Mouse (Mus musculus) CH12F3 (cell line): ENCODE results near the gene Znhit6.

Source experiments
- in situ Hi-C: fragments of 300-500 bp; cut with MboI; formaldehyde crosslinking; loops from 2 replicates; pipeline ENCODE4 v1.14.3; 2020; ENCODE audit warnings: low sequenced_read_pairs

The Znhit6 gene

DNA sequence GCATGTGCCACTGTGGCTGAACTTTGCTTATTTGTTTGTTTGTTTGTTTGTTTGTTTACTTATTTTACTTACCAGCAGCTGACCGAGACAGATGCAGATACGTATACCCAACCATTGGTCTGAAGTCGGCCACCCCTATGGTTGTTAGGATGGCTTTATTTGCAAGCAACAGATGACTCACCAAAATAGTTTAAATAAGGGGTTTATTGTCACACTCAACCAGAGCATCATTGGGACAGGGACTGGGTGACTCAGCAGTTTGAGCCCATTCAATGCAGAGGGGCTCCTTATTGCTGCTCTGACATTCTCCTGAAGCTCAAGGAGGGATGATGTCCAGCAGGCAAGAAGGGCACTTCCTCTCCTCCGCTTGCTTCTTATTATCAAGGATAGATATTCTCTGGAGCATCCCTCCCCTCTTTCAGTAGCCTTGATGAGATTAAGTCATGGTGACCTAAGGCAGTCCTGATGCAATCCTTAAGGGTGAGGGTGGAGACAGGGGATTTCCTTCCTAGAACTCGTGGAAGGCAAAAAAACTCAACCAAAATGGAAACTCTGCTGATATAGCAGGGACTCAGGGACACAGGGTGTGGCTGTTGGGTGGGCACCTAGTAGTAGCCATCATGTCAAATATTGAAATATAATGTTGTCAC is 65.2 kb downstream of the Znhit6 start:
- in situ Hi-C loops, result no loop called here

- in situ Hi-C loops, result no loop called here
These were observed 65.9 kb downstream of the Znhit6 start for GRCm38 (mm10) chr3:145641878-145642277.

DNA sequence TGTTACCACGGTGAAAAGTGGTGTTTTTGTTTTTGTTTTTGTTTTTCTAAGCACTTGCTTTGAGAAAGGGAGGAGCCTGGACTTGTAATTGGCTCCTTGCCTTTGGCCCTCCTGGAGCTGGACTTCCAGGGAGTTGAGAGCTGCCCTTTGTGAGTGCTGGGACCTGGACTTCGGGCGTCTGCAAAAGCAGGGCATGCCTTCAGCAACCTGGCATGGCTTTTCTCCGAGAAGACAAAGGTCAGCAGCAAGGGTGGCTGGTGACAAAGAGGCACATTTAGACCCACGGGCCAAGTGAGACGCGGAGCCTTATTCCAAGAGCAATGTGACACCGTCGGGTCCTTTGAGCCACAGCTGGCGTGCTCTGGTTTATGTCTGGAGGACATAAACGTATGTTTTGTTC is 66.9 kb downstream of the Znhit6 start:
- in situ Hi-C loops, result no loop called here

DNA sequence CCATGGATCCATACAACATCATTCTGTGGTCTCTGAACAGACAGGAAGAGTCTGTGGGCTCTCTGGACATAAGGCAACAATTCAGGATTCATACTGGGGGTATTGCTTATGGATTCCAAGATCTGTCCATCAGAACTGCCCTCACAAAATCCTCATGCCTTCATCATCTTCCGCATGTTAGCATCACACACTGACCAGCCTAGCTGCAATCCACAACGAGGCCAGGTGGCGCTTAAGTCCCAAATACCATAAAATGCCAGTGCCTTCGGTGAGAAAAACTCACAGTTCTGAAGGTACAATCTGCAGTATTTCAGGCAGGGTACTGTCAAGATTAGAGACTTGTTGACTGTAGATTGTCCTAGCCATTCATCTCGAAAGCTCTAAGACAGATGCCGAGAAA is 69.5 kb downstream of the Znhit6 start:
- in situ Hi-C loops, result no loop called here

GRCm38 (mm10) chr3:145646009-145646408 is 70.0 kb downstream of the Znhit6 start:
- in situ Hi-C loops, result no loop called here

DNA sequence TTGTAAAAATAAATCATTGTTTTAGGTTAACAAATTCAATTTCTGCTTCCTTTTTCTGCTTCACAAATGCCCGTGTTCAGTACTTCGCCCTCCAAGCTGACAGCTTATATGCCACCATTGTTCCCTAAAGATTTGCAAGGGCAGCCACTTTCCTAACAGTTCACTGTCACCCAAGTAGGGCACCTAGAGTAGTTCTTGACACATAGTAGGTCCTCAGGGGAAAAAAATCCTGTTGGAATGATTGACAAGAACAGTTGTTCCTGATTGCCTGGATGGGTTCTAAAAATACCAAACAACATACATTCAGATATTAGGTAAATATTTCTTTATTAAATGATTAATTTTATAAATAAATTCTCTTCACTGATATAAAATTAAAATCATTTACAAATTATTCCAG is 70.7 kb downstream of the Znhit6 start:
- in situ Hi-C loops, result no loop called here

DNA sequence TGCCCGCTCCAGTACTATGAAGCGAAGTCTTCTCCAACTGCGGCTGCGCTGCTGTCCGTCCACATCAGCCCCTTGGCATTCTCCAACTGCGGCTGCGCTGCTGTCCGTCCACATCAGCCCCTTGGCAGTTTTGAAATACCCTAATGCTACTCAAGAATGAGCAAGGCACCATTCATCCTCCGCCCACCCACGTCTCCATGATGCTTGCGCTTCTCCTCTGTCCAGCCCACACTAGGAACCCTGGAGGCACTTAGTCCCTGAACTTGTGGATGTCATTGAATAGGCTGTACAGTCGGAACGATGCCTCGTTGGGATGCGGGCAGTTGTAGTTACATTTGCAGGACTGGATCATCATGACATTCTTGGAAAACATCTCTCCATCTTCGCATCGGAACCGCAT is 71.4 kb downstream of the Znhit6 start:
- in situ Hi-C loops, result no loop called here

DNA sequence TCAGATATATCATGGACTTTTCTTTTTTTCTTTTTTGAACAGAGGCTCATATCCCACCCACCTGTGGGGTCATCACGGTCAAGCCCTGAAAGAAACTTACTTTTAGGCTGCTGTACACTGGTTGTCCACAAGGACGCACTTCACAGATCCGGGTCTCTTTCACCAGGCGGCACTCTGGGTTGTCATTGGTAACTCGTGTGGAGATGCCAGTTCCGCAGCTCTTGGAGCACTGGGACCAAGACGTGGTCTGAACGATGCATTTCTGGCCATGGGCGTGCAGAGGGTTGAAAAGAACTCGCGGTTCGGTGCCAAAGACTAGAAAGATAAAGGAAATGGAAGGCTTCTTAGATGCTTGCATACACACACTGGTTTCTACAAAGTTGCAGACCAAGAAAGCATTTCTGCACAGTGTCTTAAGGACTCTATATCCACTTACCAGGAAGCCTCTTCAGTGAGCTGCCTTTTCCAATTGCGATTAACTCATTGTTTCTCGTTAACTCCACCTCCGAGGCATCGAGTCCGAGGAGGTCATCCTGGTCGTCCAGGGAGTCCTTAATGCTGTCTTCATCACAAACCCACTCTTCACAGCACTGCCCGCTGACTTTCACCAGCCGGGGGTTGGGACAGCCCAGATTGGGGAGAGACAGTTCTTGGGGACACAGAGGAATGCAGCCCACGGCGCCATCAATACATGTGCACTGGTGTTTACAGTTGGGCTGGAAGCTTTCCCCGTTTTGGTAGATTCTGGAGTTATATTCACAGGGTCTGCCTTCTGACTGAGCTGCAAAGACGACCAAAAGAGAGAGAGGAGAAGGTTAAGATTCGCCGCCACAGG is 72.3 kb downstream of the Znhit6 start:
- in situ Hi-C loops, result no loop called here

- in situ Hi-C loops, result no loop called here
These were observed 73.2 kb downstream of the Znhit6 start for GRCm38 (mm10) chr3:145648991-145649851.

- in situ Hi-C loops, result no loop called here
These were observed 73.8 kb downstream of the Znhit6 start, which contains the start of gene Ccn1 for GRCm38 (mm10) chr3:145649852-145650202. Gene Ccn1 (minus strand): TSS chr3:145649981.

DNA sequence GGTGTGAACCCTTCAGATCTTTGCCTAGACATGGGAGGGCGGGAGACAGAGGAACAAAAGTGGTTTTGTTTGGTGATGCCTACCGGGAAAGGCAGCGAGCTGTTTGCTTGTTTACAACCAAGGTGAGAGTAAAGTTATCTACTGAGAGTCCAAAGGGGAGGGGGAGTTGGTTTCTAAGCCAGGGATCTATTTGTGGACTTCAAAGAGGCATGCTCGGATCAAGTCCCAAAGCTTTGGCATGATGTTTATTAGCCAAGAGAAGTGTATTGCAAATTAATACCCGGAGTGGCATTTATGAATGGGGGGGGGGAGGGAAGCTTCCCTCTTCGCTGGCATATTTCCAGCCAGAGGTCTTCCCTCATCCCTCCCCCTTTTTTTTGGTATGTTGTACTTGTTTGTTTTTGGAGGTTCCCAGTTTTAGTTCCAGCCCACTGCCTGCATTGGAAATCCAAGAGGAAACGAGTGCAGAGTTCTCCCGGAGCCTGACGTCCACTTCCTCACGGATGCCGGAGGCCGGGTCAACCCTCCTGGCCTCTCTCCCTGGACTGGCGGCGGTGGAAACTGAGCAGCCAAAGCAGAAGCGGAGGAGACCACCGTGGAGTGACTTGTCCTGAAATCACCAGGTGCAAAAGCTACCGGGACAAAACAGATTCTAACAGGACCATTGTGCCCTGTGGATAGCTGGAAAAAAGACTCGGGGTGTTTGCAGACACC is 74.5 kb downstream of the Znhit6 start:
- in situ Hi-C loops, result no loop called here

DNA sequence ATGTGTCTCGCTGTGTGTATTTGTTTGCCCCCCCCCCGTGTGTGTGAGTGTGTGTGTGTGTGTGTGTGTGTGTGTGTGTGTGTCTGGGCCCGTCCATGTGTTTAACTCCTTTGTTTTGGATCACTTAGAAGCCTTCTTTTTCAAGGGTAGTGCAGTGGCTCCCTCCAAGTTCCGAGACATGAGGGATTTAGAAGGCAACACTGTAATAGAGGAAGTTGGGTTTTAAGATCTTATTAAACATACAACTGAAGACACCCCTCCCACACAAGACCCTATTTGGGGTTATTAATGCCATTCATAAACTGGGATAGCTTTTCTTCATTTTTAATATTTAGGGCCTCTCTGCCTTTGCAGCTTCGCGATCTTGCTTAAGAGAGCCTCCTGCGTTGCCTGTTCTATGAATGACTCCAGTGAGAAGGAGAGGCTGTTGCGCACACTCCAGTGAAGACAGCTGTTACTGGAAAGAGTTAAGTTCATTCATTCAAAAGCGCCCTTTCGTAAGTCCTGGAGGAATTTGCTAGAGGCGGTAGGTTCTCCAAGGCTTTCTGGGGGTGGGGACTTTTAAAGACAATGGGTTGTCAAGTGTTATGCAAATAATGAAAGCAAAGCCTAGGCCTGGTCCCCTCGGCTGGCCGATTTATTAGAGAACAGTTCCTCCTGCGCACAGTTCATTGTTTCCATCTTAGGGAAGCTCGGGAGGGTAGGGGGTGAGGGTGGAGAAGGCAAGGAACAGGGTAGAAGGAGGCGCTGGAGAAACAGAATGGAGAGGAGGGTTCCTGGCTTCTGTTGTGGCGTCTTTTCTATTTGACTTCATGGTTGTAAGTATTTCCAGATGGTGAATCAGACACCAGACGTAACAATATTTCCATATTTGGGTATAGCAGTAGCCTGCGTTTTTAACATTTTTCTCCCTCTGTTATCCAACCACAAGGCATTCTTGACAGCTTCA is 75.3 kb downstream of the Znhit6 start:
- in situ Hi-C loops, result no loop called here

- in situ Hi-C loops, result no loop called here
These were observed 75.9 kb downstream of the Znhit6 start for GRCm38 (mm10) chr3:145651978-145652321.

GRCm38 (mm10) chr3:145652322-145653131 is 76.5 kb downstream of the Znhit6 start:
- in situ Hi-C loops, result no loop called here

GRCm38 (mm10) chr3:145653191-145653940 is 77.4 kb downstream of the Znhit6 start:
- in situ Hi-C loops, result no loop called here

- in situ Hi-C loops, result no loop called here
These were observed 78.0 kb downstream of the Znhit6 start for GRCm38 (mm10) chr3:145654028-145654427.
